Mouse (Mus musculus) brain, embryonic 14.5 days (tissue): ENCODE data around the gene Atp10b.

ENCODE experiments used
- CTCF ChIP-seq: fragments of 200-500 bp; IDR thresholded peaks from 2 replicates; pipeline ENCODE4 v1.5.1; 2012; ENCODE audit warnings: inconsistent platforms, mild to moderate bottlenecking, moderate library complexity, borderline replicate concordance; ENCODE audit not compliant: insufficient read depth, insufficient read length; ENCODE audit errors: extremely low read depth
- POLR2A ChIP-seq: fragments of 200-500 bp; IDR thresholded peaks from 2 replicates; pipeline ENCODE4 v1.6.1; 2012; ENCODE audit warnings: mild to moderate bottlenecking, inconsistent platforms, borderline replicate concordance; ENCODE audit not compliant: poor library complexity, insufficient read depth, insufficient read length, severe bottlenecking; ENCODE audit errors: extremely low read depth

DNA sequence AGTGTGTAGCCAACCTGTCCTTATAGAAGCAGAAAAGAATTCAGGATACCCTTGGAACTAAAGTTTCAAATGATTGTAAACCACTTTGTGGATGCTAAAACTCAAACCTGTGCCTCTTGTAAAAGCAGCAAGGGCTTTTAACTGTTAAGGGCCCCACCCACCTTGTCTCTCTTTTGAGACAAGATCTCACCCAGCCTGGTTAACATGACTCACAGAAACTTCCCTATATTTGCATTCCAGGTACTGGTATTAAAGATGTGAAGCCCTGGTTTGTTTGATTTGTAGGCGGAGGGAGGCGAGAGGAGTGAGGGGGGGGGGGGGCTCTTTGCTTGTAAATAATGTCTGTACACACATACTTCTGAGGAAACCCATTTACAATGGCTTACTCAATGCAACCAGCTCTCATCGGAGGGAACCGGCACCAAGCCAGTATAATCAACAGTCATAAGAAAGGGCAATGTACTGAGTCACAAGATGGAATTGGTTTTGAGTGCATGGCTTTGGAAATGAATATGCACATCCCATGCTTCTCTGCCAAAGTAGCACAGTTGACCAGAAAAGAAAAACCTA lies 23.7 kb upstream of the Atp10b start:
- TF ChIP-seq POLR2A (no peak), CTCF (no peak)
